Mouse (Mus musculus) Muller cell, postnatal 12 days (primary cell): ENCODE measurements around the gene Mylk2.

Experiments
- DNase-seq: peaks from one replicate; pipeline ENCODE4 v3.0.0-alpha.2; 2015; ENCODE audit errors: inconsistent ontology term

The Mylk2 gene

GRCm38 (mm10) chr2:152913471-152913870, 2.3 kb downstream of the Mylk2 start:
- no peak for DNase-seq

- peak; percentile 89 for DNase-seq
Measured at GRCm38 (mm10) chr2:152914310-152915120, 3.4 kb downstream of the Mylk2 start.

- no peak for DNase-seq
Measured at GRCm38 (mm10) chr2:152915453-152915852, 4.3 kb downstream of the Mylk2 start.

- DNase-seq: no peak
Measured at GRCm38 (mm10) chr2:152916111-152916510, 5.0 kb downstream of the Mylk2 start.

- DNase-seq: no peak
Measured at GRCm38 (mm10) chr2:152917671-152918070, 6.5 kb downstream of the Mylk2 start.

- DNase-seq: no peak
Measured at GRCm38 (mm10) chr2:152922376-152922775, 11.2 kb downstream of the Mylk2 start.

GRCm38 (mm10) chr2:152923621-152924020, 12.5 kb downstream of the Mylk2 start:
- no peak for DNase-seq

GRCm38 (mm10) chr2:152924128-152924527, 13.0 kb downstream of the Mylk2 start:
- no peak for DNase-seq

- no peak for DNase-seq
Measured at GRCm38 (mm10) chr2:152924543-152924942, 13.4 kb downstream of the Mylk2 start.

- DNase-seq: peak; percentile 64
Measured at GRCm38 (mm10) chr2:152925189-152925872, 14.2 kb downstream of the Mylk2 start.

GRCm38 (mm10) chr2:152926896-152927295, 15.7 kb downstream of the Mylk2 start:
- DNase-seq: no peak

- DNase-seq: no peak
Measured at GRCm38 (mm10) chr2:152927371-152927770, 16.2 kb downstream of the Mylk2 start.

- no peak for DNase-seq
Measured at GRCm38 (mm10) chr2:152928219-152928987, 17.3 kb downstream of the Mylk2 start.

GRCm38 (mm10) chr2:152928988-152929370, 17.8 kb downstream of the Mylk2 start:
- DNase-seq: no peak

GRCm38 (mm10) chr2:152930276-152930675, 19.1 kb downstream of the Mylk2 start:
- peak; percentile 55 for DNase-seq

- DNase-seq: peak; percentile 79
Measured at GRCm38 (mm10) chr2:152931456-152932160, 20.5 kb downstream of the Mylk2 start.

GRCm38 (mm10) chr2:152933048-152933447, 21.9 kb downstream of the Mylk2 start, which contains the start of gene Foxs1:
TSS of gene Foxs1 (minus strand) at chr2:152933208.
- peak; percentile 70 for DNase-seq

- peak; percentile 73 for DNase-seq
Measured at GRCm38 (mm10) chr2:152933614-152934013, 22.5 kb downstream of the Mylk2 start.

GRCm38 (mm10) chr2:152939846-152940245, 28.7 kb downstream of the Mylk2 start:
- DNase-seq: no peak

GRCm38 (mm10) chr2:152941106-152941505, 30.0 kb downstream of the Mylk2 start:
- DNase-seq: no peak

GRCm38 (mm10) chr2:152941776-152942175, 30.6 kb downstream of the Mylk2 start:
- DNase-seq: no peak
